Mouse (Mus musculus): ENCODE data around the gene Tfap2e.
A peak's percentile ranks its signal among the peaks of the same experiment; 100 is the strongest.

DNA sequence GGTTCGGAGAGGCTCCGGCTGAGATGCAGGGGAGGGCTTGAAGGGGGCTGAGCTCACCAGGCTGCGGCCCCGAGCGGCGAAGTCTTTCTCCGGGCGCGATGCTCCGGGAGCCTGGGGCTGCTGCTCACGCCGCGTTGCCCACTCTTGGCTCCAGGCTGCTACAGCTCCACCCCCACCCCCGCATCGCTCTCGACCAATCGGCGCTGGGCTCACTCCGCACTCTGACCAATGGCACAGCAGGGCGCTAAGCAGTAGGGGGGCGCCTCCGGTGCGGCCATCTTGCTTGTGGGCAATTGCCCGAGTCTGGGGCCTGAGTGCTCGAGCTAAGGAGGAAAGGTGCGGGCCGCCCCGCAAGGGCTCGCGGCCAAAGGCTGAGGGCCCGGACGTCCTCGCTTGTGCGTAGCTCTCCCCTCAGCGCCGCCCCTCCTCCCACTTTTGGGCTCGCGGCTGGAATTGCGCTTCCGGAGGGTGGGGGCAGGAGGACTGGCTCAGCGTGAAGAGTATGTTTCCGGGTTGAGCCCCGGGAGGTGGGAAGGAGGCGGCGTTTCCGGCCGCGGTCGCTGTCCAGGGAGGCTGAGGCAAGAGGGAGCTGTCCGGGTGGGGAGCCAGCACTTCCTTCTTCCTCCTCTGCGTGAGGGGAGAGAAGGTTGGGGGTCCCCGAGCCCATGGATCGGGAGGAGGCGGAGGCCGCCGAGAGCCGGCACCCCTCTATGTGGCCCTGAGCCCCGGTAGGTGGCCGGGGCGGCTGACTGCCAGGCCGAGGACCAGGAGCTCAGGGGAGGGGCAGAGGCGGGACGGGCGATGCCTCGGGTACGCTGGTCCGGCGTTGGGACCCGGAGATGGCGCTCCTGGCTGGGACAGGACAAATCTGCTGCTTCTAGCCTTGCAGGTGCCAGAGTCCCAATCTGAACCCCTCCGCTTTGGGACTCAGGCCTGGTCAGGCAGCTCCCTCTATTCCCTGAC is 17.5 kb upstream of the Tfap2e start, which contains the start of the genes Ncdn and AU040320:
- no peak for TF ChIP-seq CTCF (IDR thresholded peaks at IDR 0.05)
- peak; percentile 78 for TF ChIP-seq EP300 (IDR thresholded peaks at IDR 0.05)
